Mouse (Mus musculus) liver, embryonic 14.5 days (tissue): ENCODE measurements around the gene Pif1.

Experiments
- CTCF ChIP-seq: IDR thresholded peaks from 2 replicates; pipeline ENCODE4 v1.5.1; 2016; ENCODE audit warnings: antibody characterized with exemption, low read depth, control low read depth
- EP300 ChIP-seq: IDR thresholded peaks from 2 replicates; pipeline ENCODE4 v1.6.1; 2016; ENCODE audit warnings: antibody characterized with exemption, low read depth

DNA sequence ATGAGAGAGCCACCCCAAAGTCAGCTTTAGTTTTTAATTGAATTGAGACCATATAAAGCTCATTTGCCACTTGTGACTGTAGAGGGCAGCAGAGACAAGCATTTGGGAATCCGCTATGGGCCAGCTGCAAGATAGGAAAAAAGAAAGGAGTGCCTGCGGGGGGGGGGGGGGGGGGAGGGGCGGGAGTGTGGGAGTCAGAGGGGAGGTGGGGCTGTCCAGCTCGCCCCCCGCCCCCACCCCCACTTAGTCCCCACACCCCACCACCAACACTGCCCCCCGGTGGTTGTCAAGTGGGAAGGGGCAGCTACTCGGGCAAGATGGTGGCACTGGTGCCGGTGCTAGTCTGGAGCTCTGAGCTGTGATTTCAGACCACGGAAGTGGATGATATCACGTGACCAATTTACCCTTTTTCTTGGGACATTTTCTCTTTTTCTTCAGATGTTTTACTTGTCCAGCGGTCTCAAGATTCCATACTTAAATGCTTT lies 11.8 kb downstream of the Pif1 start:
- peak; percentile 61 for TF ChIP-seq CTCF
- no peak for TF ChIP-seq EP300
